Mouse (Mus musculus): ENCODE results near the gene Cd6.

Cd6 gene

GRCm38 (mm10) chr19:10839010-10839892, 9.4 kb upstream of the Cd6 start, which contains the start of gene Slc15a3:
TSS of gene Slc15a3 (plus strand) at chr19:10839727.
- DNase-seq (ENCODE audit: low spot score) = no peak

- no peak for DNase-seq (ENCODE audit: low spot score)
Observed at GRCm38 (mm10) chr19:10835671-10836070, 5.8 kb upstream of the Cd6 start.

GRCm38 (mm10) chr19:10833611-10834010, 3.8 kb upstream of the Cd6 start:
- DNase-seq (ENCODE audit: low spot score) = no peak

GRCm38 (mm10) chr19:10832030-10832429, 2.2 kb upstream of the Cd6 start:
- DNase-seq (ENCODE audit: low spot score) = no peak

- peak; percentile 89 for DNase-seq (ENCODE audit: low spot score)
Observed at GRCm38 (mm10) chr19:10831424-10831823, 1.6 kb upstream of the Cd6 start.

GRCm38 (mm10) chr19:10828321-10828720, 1.5 kb downstream of the Cd6 start:
- no peak for DNase-seq (ENCODE audit: low spot score)

- DNase-seq (ENCODE audit: low spot score) = no peak
Observed at GRCm38 (mm10) chr19:10824061-10824460, 5.8 kb downstream of the Cd6 start.

- no peak for DNase-seq (ENCODE audit: low spot score)
Observed at GRCm38 (mm10) chr19:10822534-10822933, 7.3 kb downstream of the Cd6 start.

- DNase-seq (ENCODE audit: low spot score) = no peak
Observed at GRCm38 (mm10) chr19:10821319-10821718, 8.5 kb downstream of the Cd6 start.

GRCm38 (mm10) chr19:10818217-10818946, 11.5 kb downstream of the Cd6 start:
- no peak for DNase-seq (ENCODE audit: low spot score)

- no peak for DNase-seq (ENCODE audit: low spot score)
Observed at GRCm38 (mm10) chr19:10816462-10816861, 13.4 kb downstream of the Cd6 start.

- no peak for DNase-seq (ENCODE audit: low spot score)
Observed at GRCm38 (mm10) chr19:10815871-10816270, 14.0 kb downstream of the Cd6 start.

- no peak for DNase-seq (ENCODE audit: low spot score)
Observed at GRCm38 (mm10) chr19:10813905-10814304, 16.0 kb downstream of the Cd6 start.

- no peak for DNase-seq (ENCODE audit: low spot score)
Observed at GRCm38 (mm10) chr19:10813039-10813438, 16.8 kb downstream of the Cd6 start.

GRCm38 (mm10) chr19:10811471-10811870, 18.4 kb downstream of the Cd6 start:
- no peak for DNase-seq (ENCODE audit: low spot score)

- DNase-seq (ENCODE audit: low spot score) = no peak
Observed at GRCm38 (mm10) chr19:10810176-10810492, 19.7 kb downstream of the Cd6 start.

GRCm38 (mm10) chr19:10809428-10810175, 20.3 kb downstream of the Cd6 start:
- DNase-seq (ENCODE audit: low spot score) = no peak

- no peak for DNase-seq (ENCODE audit: low spot score)
Observed at GRCm38 (mm10) chr19:10808524-10809233, 21.2 kb downstream of the Cd6 start.

GRCm38 (mm10) chr19:10805661-10806285, 24.1 kb downstream of the Cd6 start:
- DNase-seq (ENCODE audit: low spot score) = no peak

GRCm38 (mm10) chr19:10804850-10805660, 24.8 kb downstream of the Cd6 start:
- no peak for DNase-seq (ENCODE audit: low spot score)

GRCm38 (mm10) chr19:10803751-10804150, 26.1 kb downstream of the Cd6 start:
- DNase-seq (ENCODE audit: low spot score) = no peak

Measured in testis, postnatal 10 days (tissue).